Mouse (Mus musculus) CH12.LX (cell line): ENCODE measurements at regions not wholly inside any gene's neighbourhood (a gene's known extent, or its start where the extent isn't known, plus 50 kb on each side); places are given as distances from the start of the nearest gene placed in this dataset.

ENCODE experiments used
- DNase-seq: peaks from one replicate; pipeline ENCODE4 v3.0.0-alpha.2; 2013; ENCODE audit errors: extremely low read depth
- H3K27ac ChIP-seq: 2 replicates; pipeline ENCODE4 v1.5.1; 2012; ENCODE audit warnings: low read depth, mild to moderate bottlenecking, control low read depth, moderate library complexity; ENCODE audit not compliant: insufficient read depth
- H3K27me3 ChIP-seq: replicated peaks from 2 replicates; pipeline ENCODE3; 2012; ENCODE audit warnings: inconsistent platforms
- H3K36me3 ChIP-seq, 2 experiments: replicated peaks in 1 of 2; 2 replicates each; pipeline versions ENCODE3 to v1.6.1; 2012; ENCODE audit warnings: inconsistent platforms in 1 of 2, low read length in 1 of 2, mild to moderate bottlenecking in 1 of 2, mixed read lengths in 1 of 2, moderate library complexity in 1 of 2; ENCODE audit not compliant: control insufficient read depth in 1 of 2, insufficient read depth in 1 of 2
- H3K4me1 ChIP-seq, 2 experiments: 2 replicates each; pipeline ENCODE4 v1.6.1; 2012; ENCODE audit warnings: inconsistent platforms in 1 of 2, moderate library complexity in 1 of 2; ENCODE audit not compliant: insufficient read depth in 2 of 2, control insufficient read depth in 1 of 2
- H3K4me2 ChIP-seq: 2 replicates; pipeline ENCODE4 v1.6.1; 2012; ENCODE audit warnings: low read depth, mild to moderate bottlenecking, control low read depth; ENCODE audit not compliant: poor library complexity, insufficient read depth, severe bottlenecking
- H3K4me3 ChIP-seq, 3 experiments: fragments of 150-350 bp in 1 of 3; sonication (generic) in 1 of 3; replicated peaks in 1 of 3; 2 replicates each; pipeline versions ENCODE3 to v1.5.1; 2011 to 2012; ENCODE audit warnings: low read depth in 2 of 3, low read length in 2 of 3, mild to moderate bottlenecking in 2 of 3, moderate library complexity in 2 of 3, control low read depth in 1 of 3, improper control_type of control experiment in 1 of 3, inconsistent platforms in 1 of 3, mixed read lengths in 1 of 3; ENCODE audit not compliant: poor library complexity in 1 of 3
- H3K79me2 ChIP-seq: replicated peaks from 2 replicates; pipeline ENCODE4 v1.6.1; 2012; ENCODE audit warnings: mild to moderate bottlenecking, moderate library complexity; ENCODE audit not compliant: control insufficient read depth, poor library complexity, insufficient read depth, severe bottlenecking; ENCODE audit errors: extremely low read depth
- H3K9ac ChIP-seq: 2 replicates; pipeline ENCODE4 v1.6.1; 2012; ENCODE audit warnings: low read depth, mild to moderate bottlenecking, control low read depth, moderate library complexity; ENCODE audit not compliant: insufficient read depth
- H3K9me3 ChIP-seq: replicated peaks from 2 replicates; pipeline ENCODE3; 2012; ENCODE audit warnings: low read length, inconsistent platforms, mixed read lengths
- BHLHE40 ChIP-seq: IDR thresholded peaks from 2 replicates; pipeline ENCODE4 v1.6.1; 2011; ENCODE audit warnings: mild to moderate bottlenecking, low read depth, low read length, improper control_type of control experiment
- CHD1 ChIP-seq: IDR thresholded peaks from 2 replicates; pipeline ENCODE4 v1.6.1; 2012; ENCODE audit warnings: low read depth, low read length, improper control_type of control experiment, inconsistent platforms
- CHD2 ChIP-seq: IDR thresholded peaks from 2 replicates; pipeline ENCODE4 v1.6.1; 2011; ENCODE audit warnings: low read length, improper control_type of control experiment
- CTCF ChIP-seq, 2 experiments: IDR thresholded peaks in 1 of 2; conservative IDR thresholded peaks in 1 of 2; 2 replicates each; pipeline ENCODE4 v1.5.1; 2011 to 2012; ENCODE audit warnings: low read depth in 2 of 2, low read length in 2 of 2, improper control_type of control experiment in 1 of 2, inconsistent platforms in 1 of 2, mild to moderate bottlenecking in 1 of 2, moderate library complexity in 1 of 2
- E2F4 ChIP-seq: IDR thresholded peaks from 2 replicates; pipeline ENCODE4 v1.6.1; 2011; ENCODE audit warnings: low read depth, low read length, improper control_type of control experiment; ENCODE audit not compliant: insufficient replicate concordance
- ELF1 ChIP-seq: IDR thresholded peaks from 2 replicates; pipeline ENCODE4 v1.6.1; 2014; ENCODE audit warnings: low read depth, mild to moderate bottlenecking, inconsistent platforms, low read length, improper control_type of control experiment
- EP300 ChIP-seq: IDR thresholded peaks from 2 replicates; pipeline ENCODE4 v1.6.1; 2011; ENCODE audit warnings: low read length, improper control_type of control experiment
- ETS1 ChIP-seq: conservative IDR thresholded peaks from 2 replicates; pipeline ENCODE4 v1.6.1; 2012; ENCODE audit warnings: low read depth, mild to moderate bottlenecking, inconsistent platforms, low read length, improper control_type of control experiment, moderate library complexity
- GABPA ChIP-seq: IDR thresholded peaks from 2 replicates; pipeline ENCODE4 v1.6.1; 2012; ENCODE audit warnings: low read depth, low read length, improper control_type of control experiment, inconsistent platforms; ENCODE audit not compliant: insufficient replicate concordance
- HCFC1 ChIP-seq: IDR thresholded peaks from 2 replicates; pipeline ENCODE4 v1.6.1; 2012; ENCODE audit warnings: low read depth, mild to moderate bottlenecking, inconsistent platforms, low read length, improper control_type of control experiment
- JUND ChIP-seq: conservative IDR thresholded peaks from 2 replicates; pipeline ENCODE4 v1.6.1; 2011; ENCODE audit warnings: low read depth, low read length, improper control_type of control experiment
- KAT2A ChIP-seq: IDR thresholded peaks from 2 replicates; pipeline ENCODE4 v1.6.1; 2012; ENCODE audit warnings: low read length, improper control_type of control experiment, inconsistent platforms; ENCODE audit not compliant: insufficient replicate concordance
- MAFK ChIP-seq: IDR thresholded peaks from 2 replicates; pipeline ENCODE4 v1.6.1; 2011; ENCODE audit warnings: low read length, improper control_type of control experiment; ENCODE audit not compliant: insufficient replicate concordance
- MAX ChIP-seq: IDR thresholded peaks from 2 replicates; pipeline ENCODE4 v1.6.1; 2011; ENCODE audit warnings: low read length, improper control_type of control experiment
- MEF2A ChIP-seq: IDR thresholded peaks from 2 replicates; pipeline ENCODE4 v1.6.1; 2014; ENCODE audit warnings: low read depth, mild to moderate bottlenecking, inconsistent platforms, low read length, improper control_type of control experiment, borderline replicate concordance
- MYC ChIP-seq: IDR thresholded peaks from 2 replicates; pipeline ENCODE4 v1.6.1; 2011; ENCODE audit warnings: low read depth, mild to moderate bottlenecking, improper control_type of control experiment, low read length
- NELFE ChIP-seq: IDR thresholded peaks from 2 replicates; pipeline ENCODE4 v1.6.1; 2011; ENCODE audit warnings: low read depth, low read length, improper control_type of control experiment
- NRF1 ChIP-seq: IDR thresholded peaks from 2 replicates; pipeline ENCODE4 v1.6.1; 2014; ENCODE audit warnings: low read depth, mild to moderate bottlenecking, inconsistent platforms, low read length, improper control_type of control experiment, moderate library complexity
- PAX5 ChIP-seq: IDR thresholded peaks from 2 replicates; pipeline ENCODE4 v1.6.1; 2012; ENCODE audit warnings: low read length, inconsistent platforms, mixed read lengths
- POLR2AphosphoS2 ChIP-seq: IDR thresholded peaks from 2 replicates; pipeline ENCODE4 v1.6.1; 2011; ENCODE audit warnings: low read depth, low read length, improper control_type of control experiment
- RAD21 ChIP-seq: IDR thresholded peaks from 2 replicates; pipeline ENCODE4 v1.6.1; 2011; ENCODE audit warnings: low read depth, mild to moderate bottlenecking, low read length, improper control_type of control experiment, moderate library complexity
- SIN3A ChIP-seq: IDR thresholded peaks from 2 replicates; pipeline ENCODE4 v1.6.1; 2012; ENCODE audit warnings: low read length, improper control_type of control experiment, inconsistent platforms
- SMC3 ChIP-seq: IDR thresholded peaks from 2 replicates; pipeline ENCODE4 v1.6.1; 2011; ENCODE audit warnings: low read depth, low read length, improper control_type of control experiment
- TBP ChIP-seq: conservative IDR thresholded peaks from 2 replicates; pipeline ENCODE4 v1.6.1; 2011; ENCODE audit warnings: low read depth, low read length, improper control_type of control experiment
- USF1 ChIP-seq: IDR thresholded peaks from 2 replicates; pipeline ENCODE4 v1.6.1; 2014; ENCODE audit warnings: low read depth, mild to moderate bottlenecking, inconsistent platforms, low read length, improper control_type of control experiment
- USF2 ChIP-seq: conservative IDR thresholded peaks from 2 replicates; pipeline ENCODE4 v1.6.1; 2011; ENCODE audit warnings: low read depth, low read length, improper control_type of control experiment
- ZMIZ1 ChIP-seq: IDR thresholded peaks from 2 replicates; pipeline ENCODE4 v1.6.1; 2012; ENCODE audit warnings: low read depth, mild to moderate bottlenecking, inconsistent platforms, low read length, improper control_type of control experiment
- ZNF384 ChIP-seq: IDR thresholded peaks from 2 replicates; pipeline ENCODE4 v1.6.1; 2012; ENCODE audit warnings: low read depth, low read length, improper control_type of control experiment, inconsistent platforms
- dilution Hi-C: fragments of 300-500 bp; cut with MboI; formaldehyde crosslinking; loops from 2 replicates; pipeline ENCODE4 v1.14.3; 2020; ENCODE audit warnings: low sequenced_read_pairs; ENCODE audit not compliant: extremely low pct_unique_long_range_greater_than_20kb, extremely low pct_ligation_motif_present
- in situ Hi-C: fragments of 300-500 bp; cut with MboI; formaldehyde crosslinking; loops from 3 replicates; pipeline ENCODE4 v1.14.3; 2019; ENCODE audit warnings: low sequenced_read_pairs, low pct_ligation_motif_present, low pct_unique_long_range_greater_than_20kb, mixed read lengths

DNA sequence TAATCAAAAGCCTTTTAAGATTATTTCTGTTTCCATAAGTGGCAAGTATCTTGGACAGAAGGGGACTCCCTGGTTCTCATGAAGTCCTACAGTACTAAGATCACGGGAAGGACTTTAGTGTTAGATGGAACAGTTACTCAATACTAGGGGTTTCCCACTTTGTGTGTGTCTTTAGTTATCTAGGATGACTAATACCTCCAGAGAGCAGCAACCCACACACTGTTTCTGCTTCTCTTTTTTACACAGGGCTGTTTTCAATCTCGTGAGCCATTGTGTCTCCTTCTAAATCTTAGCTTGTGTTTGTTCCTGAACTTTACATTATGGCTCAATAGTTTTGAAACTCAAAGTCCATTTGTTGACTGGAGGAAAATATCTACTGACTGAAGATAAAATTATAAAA, 496.5 kb upstream of the Impg1 start:
- no peak overlapping the region for H3K27ac ChIP-seq
- no peak overlapping the region for H3K9ac ChIP-seq
- DNase-seq = peak; percentile 39
- H3K4me3 ChIP-seq = no peak overlapping the region
- no peak overlapping the region for H3K4me2 ChIP-seq
- no peaks in the 10 kb centered on the region for H3K36me3 ChIP-seq
- H3K79me2 ChIP-seq = no peaks in the 10 kb centered on the region
- no peaks in the 10 kb centered on the region for H3K27me3 ChIP-seq
- dilution Hi-C loops = no loop called here
- no peaks in the 10 kb centered on the region for H3K9me3 ChIP-seq
- TF ChIP-seq MAX (no peak), USF2 (no peak), TBP (no peak), BHLHE40 (peak; percentile 84), ELF1 (no peak), KAT2A (no peak), E2F4 (no peak), CHD2 (no peak), JUND (no peak), ETS1 (peak; percentile 53), MEF2A (0 out of 2 replicates have a peak, but pooled peaks have one; percentile 15), ZMIZ1 (no peak), NELFE (no peak), EP300 (peak; percentile 49; the same call in 1 of the 2 replicates)
- H3K4me1 ChIP-seq = peaks cover 0 to 10% of the 10 kb centered on the region in 2 experiments; a peak in 2 of 4 replicates
- in situ Hi-C loops = no loop called here

DNA sequence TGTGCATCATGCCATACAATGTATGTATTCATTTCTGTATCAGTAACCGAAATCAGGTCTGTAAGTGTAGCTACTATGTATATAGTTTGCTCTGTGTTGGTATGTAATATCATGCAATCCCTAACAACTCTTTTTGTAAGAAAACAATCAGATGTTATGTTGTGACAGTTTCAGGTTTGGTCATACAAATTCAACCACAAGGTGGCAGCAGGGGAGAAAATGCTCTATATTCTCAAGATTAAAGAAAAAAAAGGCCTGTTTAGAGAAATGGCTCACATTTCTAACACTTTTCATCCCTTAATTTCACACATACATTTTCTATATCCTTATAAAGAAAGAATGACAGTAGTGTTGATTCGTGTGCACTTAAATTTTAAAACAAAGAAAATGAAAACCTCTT, 477.7 kb upstream of the Impg1 start:
- Histone ChIP-seq H3K79me2 (no peaks in the 10 kb centered on the region), H3K36me3 (no peaks in the 10 kb centered on the region), H3K27ac (no peak overlapping the region), H3K4me1 (peaks cover 0 to 27% of the 10 kb centered on the region in 2 experiments; a peak in 2 of 4 replicates), H3K9ac (no peak overlapping the region), H3K27me3 (no peaks in the 10 kb centered on the region), H3K4me3 (no peak overlapping the region), H3K9me3 (no peaks in the 10 kb centered on the region), H3K4me2 (no peak overlapping the region)
- peak; percentile 48 for DNase-seq
- dilution Hi-C loops (no loop called here), in situ Hi-C loops (no loop called here)
- no peak for TF ChIP-seq CHD2
- TF ChIP-seq CHD1 = no peak
- TF ChIP-seq NELFE = no peak
- peak in 1 of 2 experiments; percentile 51; a peak in 2 of 4 replicates for TF ChIP-seq CTCF (conservative IDR thresholded peaks at IDR 0.05 in 1 of 2, IDR thresholded peaks at IDR 0.05 in 1 of 2; ENCODE audit: low read depth in 2 of 2, low read length in 2 of 2)
- no peak for TF ChIP-seq TBP
- TF ChIP-seq SIN3A = no peak
- TF ChIP-seq EP300 = no peak
- TF ChIP-seq POLR2AphosphoS2 = no peak
- TF ChIP-seq MAFK = no peak
- TF ChIP-seq ZNF384 = peak; percentile 77
- peak; percentile 42 for TF ChIP-seq RAD21
- TF ChIP-seq JUND = no peak
- TF ChIP-seq GABPA = no peak
- TF ChIP-seq PAX5 = no peak
- no peak for TF ChIP-seq USF2
- no peak for TF ChIP-seq HCFC1
- TF ChIP-seq E2F4 = no peak
- TF ChIP-seq SMC3 = peak; percentile 55
- no peak for TF ChIP-seq NRF1
- TF ChIP-seq USF1 = no peak
- no peak for TF ChIP-seq MYC
